Mouse (Mus musculus): Measurements from ENCODE around the gene Nfxl1. TPM values are rescaled to one million over a fixed set of nuclear protein-coding genes. Genes with fewer than 3 reads are reported as not detected.

Gene Nfxl1
- total RNA-seq, 2 experiments from 2014 or later, result 10.3 to 11.5 TPM

DNA sequence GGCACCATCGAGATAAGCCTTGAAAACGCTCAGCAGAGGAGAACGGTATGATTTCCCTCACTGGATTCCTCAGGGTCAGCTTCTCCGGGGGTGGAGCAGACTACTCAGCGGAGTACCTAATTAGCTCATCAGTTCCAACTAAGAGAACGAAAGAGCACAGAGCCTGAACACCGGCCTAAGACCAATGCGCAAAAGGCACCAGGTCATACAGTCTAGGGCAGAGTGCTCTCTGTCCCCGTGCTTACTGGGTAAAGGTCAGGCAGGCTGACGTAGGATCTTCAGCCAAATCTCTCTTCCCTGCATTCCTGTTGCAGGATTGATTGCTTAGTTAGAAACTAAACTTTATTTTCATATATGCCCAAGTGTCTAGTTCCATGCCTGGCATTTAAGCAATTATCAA is 61.2 kb downstream of the Nfxl1 start:
- no peak for DNase-seq

DNA sequence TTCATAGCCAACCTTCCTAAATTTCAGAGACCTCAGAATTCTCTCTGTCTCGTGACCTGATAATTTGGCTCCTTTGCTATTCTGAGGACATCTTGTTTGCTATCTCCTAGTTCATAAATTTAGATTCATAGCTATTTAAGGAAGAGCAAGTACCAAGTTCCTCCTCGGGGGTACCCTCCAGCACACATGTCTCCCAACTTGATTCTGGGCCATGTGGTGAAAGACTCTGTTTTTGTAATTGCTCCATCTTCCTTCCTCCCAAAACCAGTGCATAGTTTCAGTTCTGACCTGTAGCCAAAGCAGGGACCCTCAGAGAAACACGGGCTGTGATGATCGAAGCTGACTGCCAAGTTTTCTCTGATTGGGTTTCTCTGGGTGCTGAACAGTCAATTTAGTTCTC is 62.7 kb downstream of the Nfxl1 start:
- no peak for DNase-seq

DNA sequence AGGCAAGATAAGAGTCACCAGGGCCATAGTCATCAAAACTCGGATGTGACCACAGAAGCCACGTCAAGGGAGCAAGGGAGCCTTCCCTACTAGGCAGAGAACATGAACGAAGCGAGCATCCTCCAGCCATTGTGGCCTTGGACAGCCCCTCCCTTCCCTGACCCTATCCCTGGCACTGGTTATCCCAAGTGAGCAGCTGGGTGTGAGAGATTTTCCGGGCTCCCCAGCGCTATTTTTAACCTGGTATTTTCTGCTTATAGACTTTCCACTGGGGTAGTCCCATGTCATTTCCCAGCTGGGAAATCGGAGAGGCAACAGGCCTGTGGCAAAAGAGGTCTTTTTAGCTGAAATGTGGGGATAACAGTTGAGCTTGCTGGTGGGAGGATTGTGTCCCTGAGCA is 65.6 kb downstream of the Nfxl1 start:
- peak; percentile 65 for DNase-seq

DNA sequence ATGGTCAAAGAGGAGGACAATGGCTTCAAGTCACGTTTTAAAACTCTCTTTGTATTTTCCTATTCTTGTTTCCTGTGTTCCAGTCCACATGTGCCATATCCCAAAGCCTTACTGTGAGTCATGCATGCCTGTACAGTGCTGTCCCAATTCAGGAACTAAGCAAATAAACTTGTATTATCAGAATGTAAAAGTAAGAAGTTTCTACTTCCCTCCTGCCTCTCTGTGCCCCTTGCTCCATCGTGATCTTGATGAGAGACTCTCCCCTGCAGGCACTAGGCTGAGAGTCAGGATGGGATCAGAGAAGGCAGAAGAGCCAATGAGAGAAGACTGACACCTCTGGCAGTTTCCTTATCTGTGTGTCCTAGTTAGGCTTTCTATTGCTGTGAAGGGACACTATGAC is 68.3 kb downstream of the Nfxl1 start:
- DNase-seq, result no peak

DNA sequence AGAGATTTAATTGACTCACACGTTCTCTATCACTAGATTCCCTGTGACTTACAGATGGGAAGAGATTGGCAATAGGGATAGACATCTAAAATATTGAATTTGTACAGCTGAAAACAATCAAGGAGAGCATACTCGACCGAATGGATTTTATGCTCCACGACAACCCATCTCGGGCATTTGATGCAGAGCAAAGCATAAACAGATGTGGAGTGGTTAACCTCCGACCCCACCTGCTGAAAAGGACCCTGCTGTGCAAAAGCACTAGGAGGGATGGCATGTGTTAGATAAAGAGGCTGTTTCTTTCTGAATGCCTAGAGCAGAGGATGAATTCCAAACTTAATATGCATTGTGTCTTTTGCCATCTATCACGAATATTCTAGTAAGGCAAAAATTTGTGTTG is 79.0 kb downstream of the Nfxl1 start:
- no peak for DNase-seq

DNA sequence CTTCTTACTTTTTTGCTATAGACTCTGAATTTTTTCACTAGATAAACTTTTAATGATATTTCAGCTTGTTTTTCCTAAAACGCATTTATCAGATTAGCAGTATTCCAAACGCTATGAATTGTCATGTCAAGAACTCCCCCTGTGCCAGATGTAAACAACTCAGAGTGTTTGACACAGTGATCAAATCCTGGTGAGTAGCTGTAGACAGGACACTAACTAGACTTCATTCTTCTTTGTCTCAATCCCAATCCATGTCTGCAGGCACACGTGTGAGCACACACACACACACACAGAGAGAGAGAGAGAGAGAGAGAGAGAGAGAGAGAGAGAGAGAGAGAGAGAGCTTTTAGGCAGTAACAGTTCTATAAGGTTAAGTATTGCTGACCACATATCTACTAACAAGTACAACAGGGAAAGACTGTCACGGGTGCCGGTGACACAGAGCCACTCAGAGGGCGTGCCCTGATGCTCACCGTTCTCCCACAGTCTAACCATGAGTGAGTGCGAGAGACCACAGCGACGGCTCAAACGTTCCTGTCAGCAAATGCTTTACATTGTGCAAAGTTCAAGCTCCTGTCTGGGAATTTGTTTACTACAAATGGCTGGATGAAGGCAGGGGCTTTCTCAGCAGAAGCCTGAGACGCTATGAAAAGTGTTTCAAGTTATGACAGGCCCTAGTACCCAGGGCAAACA is 87.0 kb downstream of the Nfxl1 start:
- peak; percentile 30 for DNase-seq

DNA sequence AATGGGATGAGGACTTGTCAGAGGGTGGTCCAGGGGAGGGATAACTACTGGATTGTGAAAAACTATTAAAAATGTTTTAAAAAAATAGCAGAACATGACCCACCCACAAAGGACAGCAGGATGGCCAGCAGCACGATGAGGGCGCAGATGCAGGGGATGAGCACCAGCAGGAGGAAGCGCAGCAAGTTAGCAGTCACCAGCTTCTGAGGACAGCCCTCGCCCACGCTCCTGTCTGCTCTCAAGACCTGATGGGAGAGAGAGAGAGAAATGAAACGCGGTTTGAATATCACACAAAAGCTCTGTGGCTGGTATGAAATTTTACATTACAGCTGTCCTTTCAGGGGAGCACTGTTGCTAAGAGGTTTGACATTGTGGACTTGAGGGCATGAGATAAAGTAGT is 87.7 kb downstream of the Nfxl1 start:
- DNase-seq, result no peak

DNA sequence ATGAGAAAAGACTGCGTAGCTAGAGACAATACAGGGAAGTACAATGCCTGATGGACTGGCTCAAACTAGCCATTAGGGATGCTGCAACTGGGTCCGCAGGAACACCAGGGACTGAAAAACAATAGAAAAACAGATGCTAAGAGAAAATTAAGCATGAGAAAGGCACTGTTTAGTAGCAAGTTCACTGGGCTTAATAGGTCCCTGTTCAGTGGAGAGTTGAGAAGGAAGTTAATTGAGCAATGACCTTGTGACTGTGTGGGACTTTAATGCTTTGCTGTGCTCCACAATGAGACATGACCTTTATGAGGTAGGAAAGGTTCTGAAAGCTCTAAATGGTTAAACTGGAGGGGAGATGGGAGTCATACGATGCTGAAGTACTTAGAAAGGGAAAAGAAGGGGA is 94.6 kb downstream of the Nfxl1 start:
- DNase-seq, result no peak

Other genes starting within 250 kb of the Nfxl1 start
- gene Corin, start 55.2 kb downstream of the Nfxl1 start, total RNA-seq (2021), result 10 to 100 TPM; 57.1 to 57.8 TPM
- not detected for gene Zar1, start 21.6 kb upstream of the Nfxl1 start, total RNA-seq (2021)
- gene Gm5868, start 27.9 kb upstream of the Nfxl1 start, total RNA-seq (2021), result not detected
- not detected for gene Cnga1, start 84.6 kb upstream of the Nfxl1 start, total RNA-seq (2021)
- gene Nipal1, start 88.1 kb upstream of the Nfxl1 start, total RNA-seq (2021), result under 1 TPM in 1 of 2 experiments, not detected in 1; 0.07 TPM
- under 1 TPM; 0.23 to 0.45 TPM for gene Txk, start 193.1 kb upstream of the Nfxl1 start, total RNA-seq (2021)

All from heart, postnatal 4 days (tissue).